Comparison of ENCODE assay signal across 16 mouse cellular contexts in genomic region chr5:117049940-117050339, GRCm38 (mm10).
"Had no signal": no experiment of that assay in that cellular context is flagged by ENCODE, and none has a peak within 500 bp of the region (broad histone marks: within the 10 kb centered on the region; RNA-seq: fewer than 3 reads in every experiment).

No protein-coding gene starts in this region.

- H3K27me3 ChIP-seq: neural tube, embryonic 12.5 days; neural tube, embryonic 13.5 days; neural tube, embryonic 15.5 days; stomach, embryonic 15.5 days had no signal

- H3K4me1 ChIP-seq: neural tube, embryonic 12.5 days; neural tube, embryonic 13.5 days; neural tube, embryonic 15.5 days; stomach, embryonic 15.5 days had no signal

- H3K27ac ChIP-seq: neural tube, embryonic 12.5 days; neural tube, embryonic 13.5 days; neural tube, embryonic 15.5 days; stomach, embryonic 15.5 days; stomach, postnatal 0 days had no signal

- H3K4me3 ChIP-seq: neural tube, embryonic 12.5 days; neural tube, embryonic 13.5 days; neural tube, embryonic 15.5 days; stomach, embryonic 15.5 days had no signal

- H3K36me3 ChIP-seq: neural tube, embryonic 12.5 days; neural tube, embryonic 13.5 days; neural tube, embryonic 15.5 days; stomach, embryonic 15.5 days had no signal

- DNase-seq: retina, postnatal 1 day; right cerebral cortex, adult 18-20 months; right cerebral cortex, postnatal 14 days; right cerebral cortex, postnatal 25 days; right cerebral cortex, postnatal 4 days; spleen, adult 18-20 months; thymus, adult 18-20 months; thymus, postnatal 14 days; thymus, postnatal 25 days; thymus, postnatal 36 days; thymus, postnatal 4 days had no signal
